Mouse (Mus musculus) urinary bladder, adult 2 months (tissue): Measurements from ENCODE around the gene Gm12394. TPM values are rescaled to one million over a fixed set of nuclear protein-coding genes. Genes with fewer than 3 reads are reported as not detected.
"Not testable (repeated sequence)": the region's sequence is repeated elsewhere in the genome, so short reads cannot be mapped to it uniquely, and the experiment has no call there.

Source experiments
- DNase-seq: peaks from one replicate; pipeline ENCODE4 v3.0.0; 2022; ENCODE audit warnings: low spot score
- polyA plus RNA-seq: library from polyadenylated mRNA; depleted of rRNA; stranded (reverse); fragments of >200 nt; gene quantifications from 2 replicates; pipeline ENCODE4 v1.2.3, GENCODE M21; 2012; rRNA removed

The Gm12394 gene
- polyA plus RNA-seq, 1 experiment, result not detected

DNA sequence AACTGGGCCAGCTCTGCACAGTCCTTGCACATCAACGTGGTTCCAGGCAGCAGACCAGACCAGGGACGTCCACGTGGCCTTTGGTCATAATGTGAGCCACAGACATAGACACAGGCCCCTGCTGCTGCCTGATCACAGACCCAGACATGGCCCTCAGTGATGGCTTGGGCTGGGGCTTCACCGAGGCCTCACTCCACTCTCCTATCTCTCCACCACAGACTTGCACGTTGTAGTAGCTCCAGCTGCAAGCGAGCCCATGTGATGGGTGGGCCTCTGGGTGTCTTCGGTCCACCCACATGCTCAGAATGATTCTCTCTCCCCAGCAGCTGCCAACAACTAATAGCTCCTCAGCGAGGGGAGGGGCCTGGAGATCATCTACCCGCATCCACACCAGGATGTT, 3.9 kb upstream of the Gm12394 start:
- not testable (repeated sequence) for DNase-seq

DNA sequence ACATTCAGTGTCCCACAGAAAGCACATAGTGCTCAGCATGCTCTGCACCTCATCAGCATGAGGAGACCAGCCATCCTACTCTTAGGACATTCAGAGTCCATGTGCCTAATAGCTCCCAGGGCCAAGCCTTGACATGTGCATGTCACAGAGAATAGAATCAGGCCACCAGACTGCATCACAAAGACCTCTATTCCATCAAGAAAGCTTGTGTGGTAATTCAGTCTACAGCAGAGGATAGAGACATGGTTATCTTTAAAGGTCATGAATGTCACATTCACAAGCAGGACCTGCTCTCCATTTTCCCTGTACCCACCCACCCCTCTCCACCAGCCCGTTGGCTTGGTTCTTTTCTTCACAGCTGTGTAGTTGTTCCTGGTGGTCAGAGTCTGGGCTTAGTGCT, 2.8 kb downstream of the Gm12394 start, which contains the start of gene Fam205a1:
Gene Fam205a1 (minus strand): TSS at position 101 of the 400 bp plus-strand sequence.
- DNase-seq, result not testable (repeated sequence)

DNA sequence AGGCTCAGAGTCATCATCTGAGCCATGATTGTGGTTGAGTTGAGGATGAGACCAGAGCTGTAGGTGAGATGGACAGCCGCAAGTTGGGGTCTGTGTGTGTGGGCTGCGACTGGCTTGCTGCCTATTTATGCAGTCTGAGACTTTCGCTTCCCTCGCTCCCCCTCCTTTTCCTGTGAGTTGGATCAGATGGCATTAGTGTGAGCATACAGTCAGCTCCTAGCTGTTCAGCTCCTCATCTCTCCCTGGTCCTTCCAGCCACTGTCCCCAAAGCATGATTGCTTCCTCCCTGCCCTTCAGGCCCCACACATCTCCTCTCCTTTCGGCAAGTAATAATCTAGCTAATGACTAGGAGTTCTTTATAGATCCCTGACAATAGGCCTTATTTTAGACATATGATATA, 82.7 kb downstream of the Gm12394 start, which contains the start of gene Ccl21a:
Gene Ccl21a (minus strand): TSS at position 101 of the 400 bp plus-strand sequence.
- DNase-seq, result not testable (repeated sequence)

DNA sequence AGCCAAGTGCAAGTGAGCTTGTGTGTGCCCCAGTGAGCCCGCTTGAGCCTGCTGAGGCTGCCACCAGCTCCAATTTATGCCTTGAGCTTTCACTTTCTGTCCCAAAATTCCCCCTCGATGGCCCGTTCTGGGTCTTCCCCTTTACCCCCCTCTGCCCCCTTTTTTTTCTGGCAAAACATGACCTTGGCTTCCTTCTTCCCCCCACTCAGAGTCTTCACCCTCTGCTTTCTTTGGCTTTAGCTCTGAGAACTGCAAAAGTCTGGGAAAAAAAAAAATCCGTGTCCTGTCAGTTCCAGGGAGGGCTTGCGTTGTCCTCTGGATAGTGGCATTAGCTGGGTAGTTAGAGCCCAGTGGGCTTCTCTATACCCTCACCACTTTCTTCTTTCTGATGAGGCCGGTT, 100.1 kb downstream of the Gm12394 start, which contains the start of gene Ccl19:
Gene Ccl19 (minus strand): TSS at position 101 of the 400 bp plus-strand sequence.
- not testable (repeated sequence) for DNase-seq

DNA sequence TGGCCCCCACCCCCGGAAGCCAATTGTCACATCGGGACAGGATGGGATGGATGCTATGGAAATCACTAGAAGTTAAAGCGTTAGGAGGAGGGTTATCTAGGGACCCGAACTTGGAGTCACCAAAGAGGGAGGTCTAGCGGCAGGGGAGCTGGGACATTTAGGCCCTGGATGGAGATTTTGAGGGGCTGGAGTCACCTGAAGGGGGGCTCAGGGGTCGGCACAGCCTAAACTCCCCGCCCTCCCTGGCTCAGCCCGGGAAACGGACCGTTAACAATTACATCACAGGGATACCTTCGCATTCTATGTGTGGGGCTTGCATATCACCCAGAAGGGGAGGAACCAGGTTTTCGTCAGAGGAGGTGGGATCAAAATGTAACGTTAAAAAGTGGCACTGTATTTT, 121.3 kb downstream of the Gm12394 start, which contains the start of gene 4930578G10Rik:
Gene 4930578G10Rik (plus strand): TSS at position 301 of the 400 bp plus-strand sequence.
- not testable (repeated sequence) for DNase-seq

Other genes with a start within 250 kb of the Gm12394 start
- not detected in 2 replicates for gene Gm10591, start 244.6 kb downstream of the Gm12394 start, polyA plus RNA-seq
- 1.9 and 2.4 TPM in 2 replicates for gene Gm2564, start 227.1 kb downstream of the Gm12394 start, polyA plus RNA-seq
- gene Ccl27b, start 201.5 kb downstream of the Gm12394 start, polyA plus RNA-seq, result not detected in 2 replicates
- gene Il11ra2, start 194.9 kb downstream of the Gm12394 start, polyA plus RNA-seq, result 0.29 and 0.44 TPM in 2 replicates
- gene 4930578G10Rik, start 121.2 kb downstream of the Gm12394 start, polyA plus RNA-seq, result 0.19 TPM in 1 of 2 replicates, not detected in the other
- 2.2 and 2.4 TPM in 2 replicates for gene Ccl19, start 100.2 kb downstream of the Gm12394 start, polyA plus RNA-seq
- 115 and 130 TPM in 2 replicates for gene Ccl21a, start 82.8 kb downstream of the Gm12394 start, polyA plus RNA-seq
- gene Fam205a1, start 2.9 kb downstream of the Gm12394 start, polyA plus RNA-seq, result 0.03 and 0.10 TPM in 2 replicates
- gene Fam205c, start 17.5 kb upstream of the Gm12394 start, polyA plus RNA-seq, result not detected in 2 replicates
- 4.0 and 4.7 TPM in 2 replicates for gene Phf24, start 59.9 kb upstream of the Gm12394 start, polyA plus RNA-seq
- gene Dnajb5, start 93.0 kb upstream of the Gm12394 start, polyA plus RNA-seq, result 26.1 and 46.1 TPM in 2 replicates
- gene 1700022I11Rik, start 112.8 kb upstream of the Gm12394 start, polyA plus RNA-seq, result not detected in 2 replicates
- gene Vcp, start 143.7 kb upstream of the Gm12394 start, polyA plus RNA-seq, result 176 and 192 TPM in 2 replicates
- gene Fancg, start 153.7 kb upstream of the Gm12394 start, polyA plus RNA-seq, result 9.5 and 11.6 TPM in 2 replicates
- gene Pigo, start 169.0 kb upstream of the Gm12394 start, polyA plus RNA-seq, result 12.7 and 13.1 TPM in 2 replicates
- 72.2 and 94.8 TPM in 2 replicates for gene Stoml2, start 174.9 kb upstream of the Gm12394 start, polyA plus RNA-seq
- gene Fam214b, start 189.4 kb upstream of the Gm12394 start, polyA plus RNA-seq, result 15.7 and 24.8 TPM in 2 replicates
- gene Unc13b, start 202.2 kb upstream of the Gm12394 start, polyA plus RNA-seq, result 9.9 and 11.2 TPM in 2 replicates